Mouse (Mus musculus) spleen, embryonic (tissue): ENCODE results near the gene Noct.
"Not testable (repeated sequence)": the region's sequence is repeated elsewhere in the genome, so short reads cannot be mapped to it uniquely, and the experiment has no call there.

Experiments
- CTCF ChIA-PET: fragments of 350-600 bp; sonication (Branson Sonifier 250); formaldehyde crosslinking; loops from one replicate; lab custom pipeline; 2022; lab: Charles Lee

Gene Noct

GRCm38 (mm10) chr3:51224363-51225225 lies at the start of gene Noct:
Gene Noct (plus strand): TSS chr3:51224447.
- CTCF ChIA-PET: no interaction called here

GRCm38 (mm10) chr3:51178158-51178557 lies 46.1 kb upstream of the Noct start:
- CTCF ChIA-PET: no interaction called here

- CTCF ChIA-PET: no interaction called here
These were observed 44.6 kb upstream of the Noct start for GRCm38 (mm10) chr3:51179460-51180146.

- CTCF ChIA-PET: no interaction called here
These were observed 43.8 kb upstream of the Noct start for GRCm38 (mm10) chr3:51180341-51180940.

GRCm38 (mm10) chr3:51182455-51182854 lies 41.8 kb upstream of the Noct start:
- CTCF ChIA-PET: no interaction called here

GRCm38 (mm10) chr3:51183508-51183907 lies 40.7 kb upstream of the Noct start:
- CTCF ChIA-PET: not testable (repeated sequence)

GRCm38 (mm10) chr3:51183967-51184366 lies 40.3 kb upstream of the Noct start:
- CTCF ChIA-PET: not testable (repeated sequence)

GRCm38 (mm10) chr3:51184715-51185114 lies 39.5 kb upstream of the Noct start:
- CTCF ChIA-PET: no interaction called here

GRCm38 (mm10) chr3:51185406-51185805 lies 38.8 kb upstream of the Noct start:
- CTCF ChIA-PET: no interaction called here

- CTCF ChIA-PET: no interaction called here
These were observed 30.2 kb upstream of the Noct start for GRCm38 (mm10) chr3:51194075-51194474.

- CTCF ChIA-PET: interaction anchor here (0.7 kb wide), 1 partner anchor 99 kb away, joined by 5 read pairs; no protein-coding TSS in a partner anchor
These were observed 28.9 kb upstream of the Noct start for GRCm38 (mm10) chr3:51195321-51195720.

GRCm38 (mm10) chr3:51195736-51196135 lies 28.5 kb upstream of the Noct start:
- CTCF ChIA-PET: no interaction called here

- CTCF ChIA-PET: no interaction called here
These were observed 27.5 kb upstream of the Noct start for GRCm38 (mm10) chr3:51196724-51197111.

GRCm38 (mm10) chr3:51197112-51197731 lies 27.0 kb upstream of the Noct start:
- CTCF ChIA-PET: no interaction called here

GRCm38 (mm10) chr3:51198291-51198690 lies 26.0 kb upstream of the Noct start:
- CTCF ChIA-PET: no interaction called here

- CTCF ChIA-PET: no interaction called here
These were observed 25.1 kb upstream of the Noct start for GRCm38 (mm10) chr3:51199130-51199529.

- CTCF ChIA-PET: interaction anchor here (0.6 kb wide), 2 partner anchors 29 to 157 kb away, joined by 3 to 4 read pairs; no protein-coding TSS in a partner anchor
These were observed 23.9 kb upstream of the Noct start for GRCm38 (mm10) chr3:51200311-51200710.

- CTCF ChIA-PET: interaction anchor here (0.6 kb wide), 2 partner anchors 29 to 157 kb away, joined by 3 to 4 read pairs; no protein-coding TSS in a partner anchor
These were observed 23.4 kb upstream of the Noct start for GRCm38 (mm10) chr3:51200894-51201293.

GRCm38 (mm10) chr3:51201986-51202385 lies 22.3 kb upstream of the Noct start:
- CTCF ChIA-PET: interaction anchor here (0.7 kb wide), 1 partner anchor 32 kb away, joined by 4 read pairs; no protein-coding TSS in a partner anchor

- CTCF ChIA-PET: no interaction called here
These were observed 21.7 kb upstream of the Noct start for GRCm38 (mm10) chr3:51202491-51202987.

- CTCF ChIA-PET: no interaction called here
These were observed 20.3 kb upstream of the Noct start for GRCm38 (mm10) chr3:51203906-51204305.
